Mouse (Mus musculus): ENCODE data around the gene 4930415O20Rik. TPM values are rescaled to one million over a fixed set of nuclear protein-coding genes. Genes with fewer than 3 reads are reported as not detected.

4930415O20Rik gene
- total RNA-seq, 2 experiments from 2014 or later, result 1.2 TPM; not detected in 1

- no peak for DNase-seq (ENCODE audit: low spot score in 2 of 2)
Measured at GRCm38 (mm10) chr15:98628589-98629254, 57.9 kb downstream of the 4930415O20Rik start.

DNA sequence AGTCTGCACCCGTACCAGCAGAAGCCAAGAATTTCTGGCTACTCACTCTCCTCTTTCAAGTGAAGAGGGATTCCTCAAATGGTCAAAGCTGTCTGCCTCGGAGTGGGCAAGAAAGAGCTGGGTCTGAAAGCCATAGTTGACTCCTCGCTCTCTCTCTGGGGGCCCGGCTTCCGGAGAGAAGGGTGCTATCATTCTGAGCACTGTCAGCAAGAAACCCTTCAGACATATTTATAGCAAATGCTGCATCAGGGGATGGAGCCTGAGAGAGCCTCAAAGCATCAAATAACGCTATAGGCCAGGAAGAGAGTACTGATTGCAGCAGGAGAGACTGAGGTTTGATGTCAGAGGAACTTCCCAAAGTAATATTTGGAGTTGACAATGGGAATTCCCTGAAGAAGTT, 58.7 kb downstream of the 4930415O20Rik start:
- no peak for DNase-seq (ENCODE audit: low spot score in 2 of 2)

DNA sequence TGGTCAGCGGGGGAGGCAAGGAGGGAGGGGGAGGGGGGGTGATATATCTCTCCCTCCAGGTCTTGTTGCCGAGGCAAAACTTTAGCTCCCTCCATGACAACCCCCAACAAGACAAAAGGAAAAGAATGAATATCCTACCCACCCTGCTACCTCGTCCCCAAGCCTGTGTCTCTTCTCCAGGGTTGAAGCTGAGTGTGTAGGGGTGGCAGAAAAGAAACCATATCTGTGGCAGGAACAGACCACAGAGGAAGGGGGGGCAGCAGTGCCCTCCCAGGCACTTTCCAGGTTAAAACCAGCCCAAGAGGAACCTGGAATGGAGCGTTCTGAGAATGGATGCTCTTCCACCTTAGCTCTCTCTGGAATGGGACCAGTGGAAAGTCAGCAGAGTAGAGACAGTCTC, 59.7 kb downstream of the 4930415O20Rik start, which contains the start of gene Cacnb3:
Gene Cacnb3 (plus strand): TSS at position 301 of the 400 bp plus-strand sequence.
- no peak for DNase-seq (ENCODE audit: low spot score in 2 of 2)

- peak; percentile 57 to 65 for DNase-seq (ENCODE audit: low spot score in 2 of 2)
Measured at GRCm38 (mm10) chr15:98631493-98631892, 60.7 kb downstream of the 4930415O20Rik start.

- DNase-seq (ENCODE audit: low spot score in 2 of 2), result peak in 1 of 2 experiments; percentile 54
Measured at GRCm38 (mm10) chr15:98632107-98632744, 61.4 kb downstream of the 4930415O20Rik start.

DNA sequence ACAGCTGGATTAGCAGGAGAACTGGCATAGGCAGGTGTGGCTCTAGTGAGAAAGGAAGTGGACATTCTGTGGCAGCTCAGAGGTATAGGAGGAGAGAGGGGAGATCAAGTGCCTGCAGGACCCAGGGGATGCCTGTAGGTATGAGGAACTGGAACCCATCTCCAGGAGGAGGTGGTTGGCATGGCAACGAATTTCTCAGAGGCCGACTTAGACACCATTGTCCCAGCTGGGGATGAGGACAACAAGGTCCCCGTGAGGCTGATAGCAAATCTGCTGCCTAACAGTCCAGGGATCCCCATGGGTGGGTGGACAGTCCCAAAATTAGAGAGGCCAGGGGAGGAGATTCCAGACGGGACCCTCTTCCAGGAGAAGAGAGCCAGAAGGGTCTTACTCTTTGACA, 62.1 kb downstream of the 4930415O20Rik start:
- DNase-seq (ENCODE audit: low spot score in 2 of 2), result no peak

DNA sequence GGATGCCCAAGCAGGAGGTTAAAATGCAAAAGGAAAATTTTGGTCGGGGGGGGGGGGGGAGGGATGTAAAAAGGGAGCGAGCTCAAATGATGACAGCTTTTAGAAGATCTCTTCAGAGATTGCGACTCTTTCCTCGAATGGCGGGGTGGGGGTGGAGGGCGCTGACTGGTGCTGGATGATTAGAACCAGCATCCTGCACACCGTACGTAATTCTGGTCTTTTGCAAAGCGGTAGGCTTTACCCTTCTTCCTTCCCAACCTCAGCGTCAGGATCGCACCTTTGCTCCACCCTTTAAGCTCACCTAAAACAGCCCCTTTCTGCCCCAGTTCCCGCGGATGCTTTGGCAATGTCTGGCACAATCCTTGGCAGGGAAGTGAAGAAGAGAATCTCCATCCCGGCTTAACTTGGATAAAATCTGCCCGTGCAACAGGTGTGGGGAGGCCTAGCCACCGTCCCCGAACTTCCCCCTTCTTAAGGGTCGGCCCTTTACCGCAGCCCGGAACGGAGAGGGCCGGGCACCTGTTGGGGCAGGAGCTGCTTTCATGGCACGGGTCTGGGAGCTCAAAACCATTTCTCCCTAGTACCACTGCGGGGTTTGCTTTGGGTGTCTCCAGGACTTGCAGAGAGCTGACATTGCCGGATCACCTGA, 63.1 kb downstream of the 4930415O20Rik start:
- DNase-seq (ENCODE audit: low spot score in 2 of 2), result no peak

- DNase-seq (ENCODE audit: low spot score in 2 of 2), result peak; percentile 77 to 80
Measured at GRCm38 (mm10) chr15:98634541-98635081, 63.8 kb downstream of the 4930415O20Rik start.

DNA sequence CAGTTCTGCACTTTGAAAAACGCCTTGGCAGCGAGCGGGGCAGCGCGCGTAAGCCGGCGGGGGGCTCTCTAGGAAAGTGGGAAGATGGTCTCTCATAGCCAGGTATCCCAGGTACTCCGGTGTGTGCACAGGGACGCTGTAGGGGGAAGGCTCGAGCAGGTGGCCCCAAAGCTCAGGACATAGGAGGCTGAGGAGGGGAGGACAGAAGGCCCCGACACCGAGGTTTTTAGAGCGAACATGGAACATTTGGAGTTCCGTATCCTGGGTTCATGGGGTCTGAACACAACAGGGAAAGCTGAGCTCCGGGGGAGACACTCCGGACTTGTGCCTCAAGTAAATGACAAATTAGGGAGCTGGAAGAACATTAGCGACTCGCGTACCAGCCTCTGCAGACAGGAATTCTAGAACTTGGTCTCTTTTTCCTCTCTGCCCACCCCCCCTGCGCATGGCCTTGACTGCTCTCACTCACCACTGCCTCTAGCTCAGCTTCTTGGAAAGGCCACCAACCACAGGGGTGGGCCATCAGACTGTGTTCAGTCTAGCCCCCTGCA, 64.6 kb downstream of the 4930415O20Rik start:
- DNase-seq (ENCODE audit: low spot score in 2 of 2), result peak in 1 of 2 experiments; percentile 18

- no peak for DNase-seq (ENCODE audit: low spot score in 2 of 2)
Measured at GRCm38 (mm10) chr15:98636517-98636916, 65.7 kb downstream of the 4930415O20Rik start.

DNA sequence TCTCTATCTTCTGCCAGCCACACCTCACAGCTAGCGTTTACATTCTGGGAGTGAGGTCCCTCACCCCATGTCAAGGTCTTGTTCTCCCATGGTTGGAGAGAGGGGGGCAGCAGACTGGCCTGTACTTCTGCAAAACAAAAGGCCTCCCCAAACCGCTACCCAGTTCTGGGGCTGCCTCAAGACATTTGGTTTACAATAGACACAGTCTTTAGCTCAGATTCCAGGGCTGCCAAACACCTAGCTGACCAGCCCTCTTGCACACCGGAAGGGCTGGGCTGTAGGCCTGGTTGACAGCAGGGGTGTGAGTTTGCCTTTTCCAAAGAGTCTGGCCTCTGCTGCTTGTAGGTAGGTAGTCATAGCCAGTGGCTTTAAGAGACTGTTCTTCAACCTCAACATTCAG, 66.4 kb downstream of the 4930415O20Rik start:
- no peak for DNase-seq (ENCODE audit: low spot score in 2 of 2)

Other genes with a start within 250 kb of the 4930415O20Rik start
- not detected for gene Olfr284, start 230.0 kb upstream of the 4930415O20Rik start, total RNA-seq (2021)
- not detected for gene Olfr283, start 190.1 kb upstream of the 4930415O20Rik start, total RNA-seq (2021)
- gene Olfr282, start 139.8 kb upstream of the 4930415O20Rik start, total RNA-seq (2021), result not detected
- not detected for gene Olfr281, start 118.4 kb upstream of the 4930415O20Rik start, total RNA-seq (2021)
- gene OR5BS1P, start 101.1 kb upstream of the 4930415O20Rik start, total RNA-seq (2021), result not detected
- not detected for gene Lalba, start 88.3 kb upstream of the 4930415O20Rik start, total RNA-seq (2021)
- not detected for gene Olfr279, start 78.6 kb upstream of the 4930415O20Rik start, total RNA-seq (2021)
- 10 to 100 TPM; 79.2 to 90.9 TPM for gene Kansl2, start 36.7 kb upstream of the 4930415O20Rik start, total RNA-seq (2021)
- gene Ccnt1, start 81 bp upstream of the 4930415O20Rik start, total RNA-seq (2021), result 10 to 100 TPM; 52.5 to 65.9 TPM
- gene Adcy6, start 39.1 kb downstream of the 4930415O20Rik start, total RNA-seq (2021), result 10 to 100 TPM; 48.7 to 83.1 TPM
- 10 to 100 TPM; 11.9 to 14.3 TPM for gene Cacnb3, start 59.8 kb downstream of the 4930415O20Rik start, total RNA-seq (2021)
- gene Ddx23, start 91.9 kb downstream of the 4930415O20Rik start, total RNA-seq (2021), result 10 to 100 TPM; 80.7 to 83.8 TPM
- 1 to 10 TPM; 2.0 to 7.6 TPM for gene Rnd1, start 106.5 kb downstream of the 4930415O20Rik start, total RNA-seq (2021)
- under 1 TPM; 0.43 to 0.45 TPM for gene Ccdc65, start 137.2 kb downstream of the 4930415O20Rik start, total RNA-seq (2021)
- 1 to 10 TPM; 4.7 to 6.7 TPM for gene Fkbp11, start 157.2 kb downstream of the 4930415O20Rik start, total RNA-seq (2021)
- 100 to 1,000 TPM; 104 to 145 TPM for gene Arf3, start 192.2 kb downstream of the 4930415O20Rik start, total RNA-seq (2021)
- 1 to 10 TPM in 1 of 2 experiments, under 1 TPM in 1; 0.36 to 3.1 TPM for gene Wnt10b, start 207.1 kb downstream of the 4930415O20Rik start, total RNA-seq (2021)
- gene Wnt1, start 218.9 kb downstream of the 4930415O20Rik start, total RNA-seq (2021), result not detected
- not detected for gene Ddn, start 238.5 kb downstream of the 4930415O20Rik start, total RNA-seq (2021)